Mouse (Mus musculus): ENCODE results near the gene Eif4b. TPM values are rescaled to one million over a fixed set of nuclear protein-coding genes. Genes with fewer than 3 reads are reported as not detected.
A peak's percentile ranks its signal among the peaks of the same experiment; 100 is the strongest.

Gene Eif4b
- polyA plus RNA-seq (2012; rRNA removed) = 114 TPM in 2 replicates

DNA sequence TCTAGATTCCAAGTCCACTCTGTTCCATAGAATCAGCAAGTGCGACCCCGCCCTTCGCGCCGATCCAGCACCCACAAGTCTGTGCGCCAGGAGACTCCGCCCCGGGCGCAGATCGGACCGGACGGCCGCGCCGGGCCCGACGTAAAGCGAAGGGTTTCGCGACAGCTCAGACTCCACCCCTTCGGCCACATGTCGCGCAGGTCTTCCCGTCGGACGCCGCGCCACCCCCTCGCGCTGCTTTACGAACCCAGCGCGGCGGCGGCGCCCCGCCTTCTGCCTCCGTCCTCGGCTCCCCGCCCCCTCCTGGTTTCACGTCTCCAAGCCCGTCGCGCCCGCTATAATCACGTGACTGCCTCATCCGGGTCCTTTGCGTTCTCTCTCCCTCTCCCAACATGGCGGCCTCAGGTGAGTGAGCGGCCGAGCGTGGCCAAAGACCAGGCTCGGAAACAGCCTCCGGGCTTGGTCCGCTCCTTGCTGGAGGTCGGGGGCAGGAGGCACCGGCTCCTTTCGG, at the start of gene Eif4b:
Gene Eif4b (plus strand): TSS at position 215 of the 511 bp plus-strand sequence.
- Histone ChIP-seq H3K27me3 (ENCODE audit: control insufficient read depth, insufficient read depth, low read length) (no peaks in the 10 kb centered on the region), H3K4me1 (ENCODE audit: control insufficient read depth, insufficient read depth, low read length) (no peaks in the 10 kb centered on the region), H3K27ac (ENCODE audit: insufficient read depth, low read length) (peak within 1 kb of the TSS; percentile 81), H3K4me3 (replicated peaks; ENCODE audit: insufficient read depth, low read depth, low read length) (peak within 1 kb of the TSS; percentile 89)
- WGBS = under 1% methylated on average over 58 of the region's 58 CpGs
- DNase-seq = peak; percentile 98
- TF ChIP-seq CTCF (IDR thresholded peaks at IDR 0.05; ENCODE audit: borderline replicate concordance, insufficient read depth, low read depth, low read length) (no peak), POLR2A (IDR thresholded peaks at IDR 0.05; ENCODE audit: borderline replicate concordance, insufficient read depth, low read length) (peak; percentile 52; the same call in 1 of the 2 replicates)

DNA sequence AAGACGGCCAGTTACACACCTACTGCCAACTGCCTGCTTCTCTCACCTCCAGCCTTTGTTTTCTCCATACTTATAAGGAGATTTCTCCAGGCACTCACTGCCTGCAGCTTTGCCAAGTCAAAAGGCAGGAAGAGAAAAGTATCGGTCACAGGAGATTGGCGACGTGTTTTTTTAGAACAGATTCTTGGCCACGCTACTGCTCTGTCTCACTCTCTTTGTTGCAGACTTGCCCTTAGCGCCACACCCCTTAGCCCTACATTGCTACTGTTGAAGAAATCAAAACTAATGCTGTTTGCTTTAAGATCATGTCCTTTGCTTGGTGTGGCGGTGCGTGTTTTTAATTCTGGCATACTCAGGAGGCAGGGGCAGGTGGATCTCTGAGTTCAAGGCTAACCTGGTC, 49.7 kb upstream of the Eif4b start:
- no peak for TF ChIP-seq POLR2A (IDR thresholded peaks at IDR 0.05; ENCODE audit: borderline replicate concordance, insufficient read depth, low read length)
- TF ChIP-seq CTCF (IDR thresholded peaks at IDR 0.05; ENCODE audit: borderline replicate concordance, insufficient read depth, low read depth, low read length) = no peak
- no peak overlapping the region for H3K4me3 ChIP-seq (replicated peaks; ENCODE audit: insufficient read depth, low read depth, low read length)
- H3K27me3 ChIP-seq (ENCODE audit: control insufficient read depth, insufficient read depth, low read length) = no peaks in the 10 kb centered on the region; the same call in 1 of the 2 replicates
- DNase-seq = no peak
- no peaks in the 10 kb centered on the region for H3K4me1 ChIP-seq (ENCODE audit: control insufficient read depth, insufficient read depth, low read length)
- no peak overlapping the region for H3K27ac ChIP-seq (ENCODE audit: insufficient read depth, low read length)
- 55% methylated on average over 8 of the region's 8 CpGs for WGBS

DNA sequence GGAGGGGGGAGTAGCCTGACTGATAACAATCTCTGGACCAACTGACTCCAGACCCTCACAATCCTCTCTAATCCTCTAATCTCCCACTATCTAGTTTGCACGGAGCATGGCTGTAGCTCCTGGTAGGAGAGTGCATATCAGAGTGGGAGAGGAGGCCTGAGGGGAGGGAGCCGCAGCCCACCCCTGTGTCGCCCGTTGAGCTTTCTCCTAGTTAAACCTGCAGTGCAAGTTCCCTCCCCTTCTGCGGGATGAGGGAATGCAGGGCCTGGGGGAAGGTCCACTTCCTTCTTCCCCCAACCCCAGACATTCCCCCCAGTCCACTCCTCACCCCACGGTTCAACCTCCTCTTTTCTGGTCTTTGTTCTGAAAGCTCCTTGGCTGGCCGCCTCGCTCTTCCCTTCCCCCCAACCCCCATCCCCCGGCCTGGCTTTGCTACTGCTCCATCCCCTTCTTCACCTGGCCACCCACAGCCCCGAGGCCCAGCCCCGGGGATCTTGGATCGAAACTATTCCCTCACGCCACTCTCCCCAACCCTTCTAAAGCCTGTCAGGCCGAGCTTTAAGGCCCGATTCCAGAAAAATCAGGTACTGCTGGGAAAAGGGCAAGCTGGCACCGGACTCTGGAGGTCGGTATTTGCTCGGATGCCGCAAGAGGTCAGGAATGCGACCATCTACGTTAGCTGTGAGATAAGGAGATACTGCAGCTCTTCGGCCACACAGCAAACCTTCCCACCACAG, 48.3 kb upstream of the Eif4b start:
- Histone ChIP-seq H3K4me3 (replicated peaks; ENCODE audit: insufficient read depth, low read depth, low read length) (no peak overlapping the region), H3K4me1 (ENCODE audit: control insufficient read depth, insufficient read depth, low read length) (no peaks in the 10 kb centered on the region), H3K27me3 (ENCODE audit: control insufficient read depth, insufficient read depth, low read length) (no peaks in the 10 kb centered on the region; the same call in 1 of the 2 replicates), H3K27ac (ENCODE audit: insufficient read depth, low read length) (no peak overlapping the region)
- TF ChIP-seq POLR2A (IDR thresholded peaks at IDR 0.05; ENCODE audit: borderline replicate concordance, insufficient read depth, low read length) (no peak), CTCF (IDR thresholded peaks at IDR 0.05; ENCODE audit: borderline replicate concordance, insufficient read depth, low read depth, low read length) (no peak)
- no peak for DNase-seq
- 18% methylated on average over 22 of the region's 22 CpGs for WGBS

DNA sequence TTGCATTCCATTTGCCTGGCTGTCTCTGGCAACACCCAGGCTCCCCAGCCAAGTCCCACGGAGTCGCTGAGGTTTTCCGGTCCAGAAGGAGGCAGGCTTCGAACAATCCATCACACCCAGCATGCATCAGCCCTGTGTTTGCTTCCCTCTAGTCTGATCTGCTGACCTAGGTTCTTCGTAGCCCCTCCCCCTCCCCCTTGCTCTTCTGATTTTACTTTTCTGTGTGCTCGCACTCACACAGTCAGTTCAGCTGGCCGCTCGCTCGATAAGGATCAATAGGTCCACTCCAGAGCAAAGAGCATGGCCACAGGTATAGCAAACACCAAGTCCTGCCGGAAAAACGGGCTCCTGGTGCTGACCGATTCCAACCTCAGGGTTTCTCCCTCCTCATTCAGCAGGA, 47.1 kb upstream of the Eif4b start:
- DNase-seq = no peak
- H3K4me1 ChIP-seq (ENCODE audit: control insufficient read depth, insufficient read depth, low read length) = no peaks in the 10 kb centered on the region
- 22% methylated on average over 12 of the region's 12 CpGs for whole genome bisulfite sequencing
- H3K27me3 ChIP-seq (ENCODE audit: control insufficient read depth, insufficient read depth, low read length) = no peaks in the 10 kb centered on the region; the same call in 1 of the 2 replicates
- no peak overlapping the region for H3K4me3 ChIP-seq (replicated peaks; ENCODE audit: insufficient read depth, low read depth, low read length)
- no peak overlapping the region for H3K27ac ChIP-seq (ENCODE audit: insufficient read depth, low read length)
- TF ChIP-seq CTCF (IDR thresholded peaks at IDR 0.05; ENCODE audit: borderline replicate concordance, insufficient read depth, low read depth, low read length) (no peak), POLR2A (IDR thresholded peaks at IDR 0.05; ENCODE audit: borderline replicate concordance, insufficient read depth, low read length) (no peak)

DNA sequence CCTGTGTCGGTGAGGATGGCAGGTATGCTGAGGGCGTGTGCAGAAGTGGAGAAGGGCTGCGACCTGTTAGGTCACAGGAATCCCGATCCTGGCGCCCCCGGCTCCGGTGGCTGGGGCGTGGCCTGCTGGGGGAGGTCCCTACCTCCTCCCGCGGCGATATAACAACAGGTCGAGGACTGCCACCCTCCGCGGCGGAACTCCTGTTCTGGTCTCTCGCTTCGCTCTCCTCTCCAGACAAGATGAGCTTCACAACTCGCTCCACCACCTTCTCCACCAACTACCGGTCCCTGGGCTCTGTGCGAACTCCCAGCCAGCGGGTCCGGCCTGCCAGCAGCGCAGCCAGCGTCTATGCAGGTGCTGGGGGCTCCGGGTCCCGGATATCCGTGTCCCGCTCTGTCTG, 45.5 kb upstream of the Eif4b start, which contains the start of gene Krt18:
Gene Krt18 (plus strand): TSS at position 141 of the 400 bp plus-strand sequence.
- TF ChIP-seq POLR2A (IDR thresholded peaks at IDR 0.05; ENCODE audit: borderline replicate concordance, insufficient read depth, low read length) = no peak
- no peak for TF ChIP-seq CTCF (IDR thresholded peaks at IDR 0.05; ENCODE audit: borderline replicate concordance, insufficient read depth, low read depth, low read length)
- Histone ChIP-seq H3K4me1 (ENCODE audit: control insufficient read depth, insufficient read depth, low read length) (no peaks in the 10 kb centered on the region), H3K27ac (ENCODE audit: insufficient read depth, low read length) (no peak within 1 kb of the TSS), H3K27me3 (ENCODE audit: control insufficient read depth, insufficient read depth, low read length) (no peaks in the 10 kb centered on the region; the same call in 1 of the 2 replicates), H3K4me3 (replicated peaks; ENCODE audit: insufficient read depth, low read depth, low read length) (no peak within 1 kb of the TSS)
- 6% methylated on average over 28 of the region's 28 CpGs for WGBS
- no peak for DNase-seq

DNA sequence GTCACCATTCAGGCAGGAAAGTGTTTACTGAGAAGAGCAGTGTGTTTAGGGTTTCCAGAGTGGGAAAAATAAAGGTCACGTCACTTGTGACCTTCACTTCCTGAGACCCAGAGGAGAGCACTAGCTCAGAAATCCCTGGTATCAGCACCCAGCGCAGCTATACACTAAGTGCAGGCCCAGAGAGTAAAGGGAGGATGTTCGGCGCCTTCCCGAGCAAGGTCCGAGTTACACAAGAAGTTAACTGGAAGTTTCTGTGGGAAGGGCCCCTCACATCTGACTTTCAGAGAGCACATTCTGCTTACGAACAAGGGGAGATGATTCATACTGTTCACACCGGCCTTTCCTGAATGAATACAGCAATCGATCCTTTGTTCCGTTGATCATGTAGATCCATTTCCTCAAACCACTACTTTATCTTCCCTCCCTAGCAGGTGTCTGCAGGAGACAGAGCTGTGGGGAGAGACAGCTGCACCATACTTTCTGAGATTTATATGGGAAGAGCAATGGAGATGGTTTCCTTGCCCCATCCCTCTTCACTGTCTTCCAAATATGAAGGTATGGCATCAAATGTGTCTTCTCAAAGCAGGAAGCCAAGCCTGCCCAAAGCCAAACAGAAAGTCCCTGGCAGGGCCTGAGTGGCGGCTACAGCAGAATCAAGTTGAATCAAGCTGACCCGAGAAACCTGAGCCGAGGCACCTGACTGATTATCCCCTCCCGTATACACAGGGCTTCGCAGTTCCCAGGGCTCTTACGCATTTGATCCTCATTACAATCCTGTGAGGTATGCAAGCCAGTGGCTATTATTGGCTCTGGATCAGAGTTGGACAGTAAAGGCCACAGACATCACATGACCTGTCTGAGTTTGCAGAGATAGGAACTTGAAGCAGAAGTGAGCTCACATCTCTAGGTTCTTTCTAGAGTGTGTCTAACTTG, 39.2 kb upstream of the Eif4b start:
- TF ChIP-seq POLR2A (IDR thresholded peaks at IDR 0.05; ENCODE audit: borderline replicate concordance, insufficient read depth, low read length) = no peak
- no peak for TF ChIP-seq CTCF (IDR thresholded peaks at IDR 0.05; ENCODE audit: borderline replicate concordance, insufficient read depth, low read depth, low read length)
- DNase-seq = no peak
- H3K27me3 ChIP-seq (ENCODE audit: control insufficient read depth, insufficient read depth, low read length) = no peaks in the 10 kb centered on the region
- H3K27ac ChIP-seq (ENCODE audit: insufficient read depth, low read length) = no peak overlapping the region
- H3K4me1 ChIP-seq (ENCODE audit: control insufficient read depth, insufficient read depth, low read length) = no peaks in the 10 kb centered on the region
- WGBS = 76% methylated on average over 16 of the region's 16 CpGs
- no peak overlapping the region for H3K4me3 ChIP-seq (replicated peaks; ENCODE audit: insufficient read depth, low read depth, low read length)

DNA sequence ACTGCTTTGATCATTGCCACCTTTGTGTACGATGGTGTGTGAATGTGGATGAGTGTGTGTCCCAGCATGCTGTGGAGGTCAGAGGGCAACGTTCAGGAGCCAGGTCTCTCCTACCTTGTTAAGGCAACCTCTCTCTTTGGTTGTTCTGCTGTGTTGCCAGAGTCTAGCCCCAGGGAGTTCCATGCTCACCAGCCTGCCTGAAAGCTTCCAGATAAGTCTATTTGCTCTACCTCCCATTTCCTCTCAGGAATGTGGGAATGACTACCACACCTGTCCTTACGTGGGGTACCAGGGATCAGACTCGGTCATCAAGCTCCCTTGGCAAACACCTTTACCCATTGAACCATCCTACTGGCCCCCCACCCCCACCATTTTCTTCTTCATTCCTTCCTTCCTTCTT, 33.3 kb upstream of the Eif4b start:
- Histone ChIP-seq H3K27ac (ENCODE audit: insufficient read depth, low read length) (no peak overlapping the region), H3K27me3 (ENCODE audit: control insufficient read depth, insufficient read depth, low read length) (no peaks in the 10 kb centered on the region), H3K4me3 (replicated peaks; ENCODE audit: insufficient read depth, low read depth, low read length) (no peak overlapping the region), H3K4me1 (ENCODE audit: control insufficient read depth, insufficient read depth, low read length) (no peaks in the 10 kb centered on the region)
- 79% methylated on average over 4 of the region's 4 CpGs for WGBS
- no peak for DNase-seq
- no peak for TF ChIP-seq CTCF (IDR thresholded peaks at IDR 0.05; ENCODE audit: borderline replicate concordance, insufficient read depth, low read depth, low read length)
- TF ChIP-seq POLR2A (IDR thresholded peaks at IDR 0.05; ENCODE audit: borderline replicate concordance, insufficient read depth, low read length) = no peak

All from cerebellum, adult 2 months (tissue).